Mouse (Mus musculus) ES-Bruce4 (cell line): ENCODE measurements at regions not wholly inside any gene's neighbourhood (a gene's known extent, or its start where the extent isn't known, plus 50 kb on each side); places are given as distances from the start of the nearest gene placed in this dataset.
"Not testable (repeated sequence)": the region's sequence is repeated elsewhere in the genome, so short reads cannot be mapped to it uniquely, and the experiment has no call there.

Experiments
- H3K27ac ChIP-seq: 2 replicates; pipeline ENCODE4 v1.5.1; 2012; ENCODE audit warnings: low read length, inconsistent platforms; ENCODE audit not compliant: insufficient read depth
- H3K27me3 ChIP-seq: 2 replicates; pipeline ENCODE4 v1.6.1; 2012; ENCODE audit warnings: mild to moderate bottlenecking, low read length, inconsistent platforms; ENCODE audit not compliant: control insufficient read depth, poor library complexity, insufficient read depth, severe bottlenecking
- H3K36me3 ChIP-seq: 2 replicates; pipeline ENCODE4 v1.6.1; 2012; ENCODE audit warnings: inconsistent platforms, mild to moderate bottlenecking, low read length, moderate library complexity; ENCODE audit not compliant: control insufficient read depth, poor library complexity, insufficient read depth, severe bottlenecking
- H3K4me1 ChIP-seq: one replicate; pipeline ENCODE4 v1.8.1; 2011; ENCODE audit warnings: low read length; ENCODE audit not compliant: control insufficient read depth, insufficient read depth
- H3K4me3 ChIP-seq: 2 replicates; pipeline ENCODE4 v1.5.1; 2011; ENCODE audit warnings: low read depth, mild to moderate bottlenecking, low read length
- H3K9ac ChIP-seq: 2 replicates; pipeline ENCODE4 v1.6.1; 2012; ENCODE audit warnings: low read depth, mild to moderate bottlenecking, inconsistent platforms; ENCODE audit not compliant: poor library complexity, severe bottlenecking
- H3K9me3 ChIP-seq: replicated peaks from 2 replicates; pipeline ENCODE4 v1.6.1; 2012; ENCODE audit warnings: mild to moderate bottlenecking, low read length, inconsistent platforms; ENCODE audit not compliant: control insufficient read depth, poor library complexity, insufficient read depth, severe bottlenecking
- CTCF ChIP-seq: IDR thresholded peaks from one replicate; pipeline ENCODE4 v1.8.1; 2011; ENCODE audit warnings: low read depth, low read length

DNA sequence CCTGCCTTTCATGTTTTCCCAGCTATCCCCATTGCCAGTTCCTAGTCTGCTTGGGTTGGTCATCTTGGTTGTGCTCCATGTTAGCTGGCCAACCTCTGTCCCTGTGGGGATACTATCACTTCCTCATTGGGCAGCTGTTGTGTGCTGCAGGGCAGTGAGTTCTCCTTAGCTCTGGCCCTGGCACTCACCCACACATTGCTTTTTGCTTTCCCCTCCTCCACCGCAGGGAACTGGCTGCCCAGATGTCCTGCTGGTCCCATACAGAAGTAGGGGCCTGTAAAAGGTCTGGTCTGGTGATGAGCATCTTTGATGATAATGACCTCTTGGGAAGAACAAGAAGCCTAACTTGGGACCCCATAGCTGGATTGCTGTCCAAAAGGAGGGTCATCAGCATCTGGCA, 308.2 kb upstream of the Gm21863 start:
- not testable (repeated sequence) for H3K4me1 ChIP-seq, H3K27ac ChIP-seq, H3K36me3 ChIP-seq, H3K9ac ChIP-seq, H3K27me3 ChIP-seq, H3K4me3 ChIP-seq, H3K9me3 ChIP-seq

DNA sequence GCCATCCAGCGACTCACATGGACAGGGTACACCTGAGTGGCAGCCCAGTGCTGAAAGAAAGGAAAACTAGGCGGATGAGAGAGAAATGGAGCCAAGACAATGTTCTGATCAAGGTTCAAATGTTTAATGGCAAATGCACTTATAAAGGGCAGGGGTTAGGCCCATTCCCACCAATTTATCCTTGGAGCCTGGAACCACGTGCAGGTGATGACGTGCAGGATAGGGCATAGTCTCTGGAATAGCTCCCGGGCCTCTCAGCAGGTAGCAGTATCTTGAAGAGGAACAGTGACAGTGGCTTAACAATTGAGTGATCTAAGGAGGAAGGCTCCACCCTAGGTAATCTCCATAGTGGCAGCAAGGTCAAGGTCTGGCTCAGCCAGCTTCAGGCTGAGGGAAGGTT, 285.8 kb upstream of the Gm21863 start:
- not testable (repeated sequence) for H3K27me3 ChIP-seq, H3K4me1 ChIP-seq, H3K27ac ChIP-seq, H3K9me3 ChIP-seq, H3K36me3 ChIP-seq, H3K4me3 ChIP-seq, H3K9ac ChIP-seq

GRCm38 (mm10) chr12:19670636-19671035, 283.7 kb upstream of the Gm21863 start:
- H3K27ac ChIP-seq, H3K27me3 ChIP-seq, H3K9me3 ChIP-seq, H3K4me3 ChIP-seq, H3K9ac ChIP-seq, H3K36me3 ChIP-seq, H3K4me1 ChIP-seq: not testable (repeated sequence)
- peak; percentile 22 for TF ChIP-seq CTCF
